Mouse (Mus musculus): ENCODE results near the gene Mptx2.
"Not testable (repeated sequence)": the region's sequence is repeated elsewhere in the genome, so short reads cannot be mapped to it uniquely, and the experiment has no call there.

Mptx2 gene

GRCm38 (mm10) chr1:173277677-173278076, at the start of gene Mptx2:
Gene Mptx2, minus strand, starts transcription at chr1:173277777.
- no peak for DNase-seq (ENCODE audit: low spot score)

GRCm38 (mm10) chr1:173326552-173326951, 49.0 kb upstream of the Mptx2 start:
- DNase-seq (ENCODE audit: low spot score) = no peak

- DNase-seq (ENCODE audit: low spot score) = no peak
Observed at GRCm38 (mm10) chr1:173325395-173325794, 47.8 kb upstream of the Mptx2 start.

- no peak for DNase-seq (ENCODE audit: low spot score)
Observed at GRCm38 (mm10) chr1:173324961-173325360, 47.4 kb upstream of the Mptx2 start.

GRCm38 (mm10) chr1:173323839-173324585, 46.4 kb upstream of the Mptx2 start:
- no peak for DNase-seq (ENCODE audit: low spot score)

GRCm38 (mm10) chr1:173322249-173322627, 44.7 kb upstream of the Mptx2 start:
- no peak for DNase-seq (ENCODE audit: low spot score)

- DNase-seq (ENCODE audit: low spot score) = no peak
Observed at GRCm38 (mm10) chr1:173321593-173322248, 44.1 kb upstream of the Mptx2 start.

GRCm38 (mm10) chr1:173317925-173318477, 40.4 kb upstream of the Mptx2 start:
- DNase-seq (ENCODE audit: low spot score) = no peak

GRCm38 (mm10) chr1:173315725-173316124, 38.1 kb upstream of the Mptx2 start:
- DNase-seq (ENCODE audit: low spot score) = no peak

- DNase-seq (ENCODE audit: low spot score) = not testable (repeated sequence)
Observed at GRCm38 (mm10) chr1:173313535-173314050, 36.0 kb upstream of the Mptx2 start.

- not testable (repeated sequence) for DNase-seq (ENCODE audit: low spot score)
Observed at GRCm38 (mm10) chr1:173302795-173303194, 25.2 kb upstream of the Mptx2 start.

GRCm38 (mm10) chr1:173265701-173266100, 11.9 kb downstream of the Mptx2 start, which contains the start of gene Olfr418:
Gene Olfr418, plus strand, starts transcription at chr1:173266001.
- no peak for DNase-seq (ENCODE audit: low spot score)

- no peak for DNase-seq (ENCODE audit: low spot score)
Observed at GRCm38 (mm10) chr1:173249888-173250287, 27.7 kb downstream of the Mptx2 start.

- DNase-seq (ENCODE audit: low spot score) = not testable (repeated sequence)
Observed at GRCm38 (mm10) chr1:173237004-173237403, 40.6 kb downstream of the Mptx2 start.

- DNase-seq (ENCODE audit: low spot score) = no peak
Observed at GRCm38 (mm10) chr1:173227081-173227480, 50.5 kb downstream of the Mptx2 start, which contains the start of gene Fcer1a. Gene Fcer1a, minus strand, starts transcription at chr1:173227214.

Measured in layer of hippocampus, adult 9-10 months (tissue).